Mouse (Mus musculus) left cerebral cortex, adult 11 months (tissue): ENCODE measurements around the gene Fntb.

ENCODE experiments used
- DNase-seq: peaks from one replicate; pipeline ENCODE4 v3.0.0; 2022; ENCODE audit warnings: low spot score

Fntb gene

GRCm38 (mm10) chr12:76961052-76961931, 195.9 kb downstream of the Fntb start:
- no peak for DNase-seq

- DNase-seq = peak; percentile 99
Measured at GRCm38 (mm10) chr12:76961932-76962891, 196.8 kb downstream of the Fntb start, which contains the start of gene Max. Max (minus strand) TSS chr12:76962201.

GRCm38 (mm10) chr12:76965089-76965488, 199.7 kb downstream of the Fntb start:
- DNase-seq = no peak

- DNase-seq = no peak
Measured at GRCm38 (mm10) chr12:76965876-76966275, 200.5 kb downstream of the Fntb start.
